Mouse (Mus musculus) large intestine, adult 2 months (tissue): Measurements from ENCODE around the gene Olfr90. TPM values are rescaled to one million over a fixed set of nuclear protein-coding genes. Genes with fewer than 3 reads are reported as not detected.

ENCODE experiments used
- DNase-seq: peaks from one replicate; pipeline ENCODE4 v3.0.0-alpha.2; 2012; ENCODE audit warnings: low read depth, low spot score
- WGBS: fragments of 180-500 bp; shearing (Covaris S2); methylation state at CpG from one replicate; pipeline ENCODE4 v1.1.7; 2018; 5-methylcytosine and 5-hydroxymethylcytosine counted together
- polyA plus RNA-seq: library from polyadenylated mRNA; depleted of rRNA; stranded (reverse); fragments of >200 nt; gene quantifications from 2 replicates; pipeline ENCODE4 v1.2.3, GENCODE M21; 2012

Gene Olfr90
- polyA plus RNA-seq, 1 experiment: not detected

DNA sequence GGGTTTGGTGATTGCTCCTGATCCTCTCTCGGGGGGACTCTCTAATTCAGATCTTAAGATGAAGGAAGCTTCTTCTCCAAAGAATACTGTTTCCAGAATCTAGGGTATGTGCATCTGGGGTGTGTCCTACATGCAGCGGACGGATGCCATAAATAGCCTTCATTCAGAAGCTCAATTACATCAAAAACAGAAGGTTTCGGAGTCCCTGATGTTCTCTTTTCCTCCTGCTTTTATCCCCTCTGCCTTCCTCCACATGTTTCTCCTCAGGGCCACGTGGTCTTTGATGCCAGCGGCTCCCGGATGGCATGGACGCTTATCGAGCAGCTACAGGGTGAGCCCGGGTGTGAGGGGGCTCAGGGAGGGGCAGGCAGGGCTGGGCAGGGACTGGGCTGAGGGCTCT lies 25.2 kb downstream of the Olfr90 start:
- no peak for DNase-seq
- 84% methylated on average over 10 of the region's 10 CpGs for WGBS

DNA sequence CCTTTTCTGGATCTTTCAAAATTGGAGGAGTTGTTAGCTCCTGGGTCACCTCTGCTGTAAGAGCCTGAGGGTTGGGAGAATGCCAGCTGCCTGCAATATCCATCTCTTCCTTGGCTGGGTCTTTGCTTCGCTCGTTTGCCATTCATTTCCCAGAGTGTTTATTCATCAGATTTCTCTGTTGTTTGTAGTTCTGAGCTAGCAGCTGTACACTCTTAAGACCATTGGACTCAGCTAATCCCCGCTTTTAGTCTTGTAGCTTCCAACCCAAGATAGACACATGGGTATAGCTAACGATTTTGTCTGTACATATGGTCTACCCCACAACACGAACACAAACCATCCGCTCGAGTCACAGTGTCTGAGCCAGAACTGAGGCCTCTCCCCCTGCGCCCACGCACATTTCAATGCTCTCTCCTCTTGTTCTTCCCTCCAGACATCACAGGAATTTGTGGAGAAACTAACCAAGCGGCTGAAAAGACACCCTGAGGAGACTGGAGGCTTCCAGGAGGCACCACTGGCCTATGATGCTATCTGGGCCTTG lies 26.1 kb downstream of the Olfr90 start:
- DNase-seq: no peak
- WGBS: 80% methylated on average over 10 of the region's 10 CpGs

DNA sequence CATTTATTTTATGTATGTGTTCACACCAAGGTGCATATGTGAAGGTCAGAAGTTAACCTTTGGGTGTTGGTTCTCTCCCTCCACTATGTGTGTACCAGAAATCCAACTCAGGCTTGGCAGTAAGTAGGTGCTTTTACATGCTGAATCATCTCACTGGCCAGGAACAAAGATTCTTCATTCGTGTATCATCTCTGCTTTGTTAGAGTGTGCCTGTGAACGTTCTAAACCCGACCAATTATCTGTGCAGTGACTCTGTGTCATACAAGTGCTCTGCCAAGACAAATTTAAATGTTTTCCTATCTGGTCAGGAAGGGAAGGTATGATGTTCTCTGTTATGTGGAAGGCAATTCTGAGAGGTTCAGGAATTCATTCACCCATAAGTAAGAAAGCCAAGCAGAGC lies 26.9 kb downstream of the Olfr90 start:
- 74% methylated on average over 3 of the region's 3 CpGs for WGBS
- DNase-seq: no peak

DNA sequence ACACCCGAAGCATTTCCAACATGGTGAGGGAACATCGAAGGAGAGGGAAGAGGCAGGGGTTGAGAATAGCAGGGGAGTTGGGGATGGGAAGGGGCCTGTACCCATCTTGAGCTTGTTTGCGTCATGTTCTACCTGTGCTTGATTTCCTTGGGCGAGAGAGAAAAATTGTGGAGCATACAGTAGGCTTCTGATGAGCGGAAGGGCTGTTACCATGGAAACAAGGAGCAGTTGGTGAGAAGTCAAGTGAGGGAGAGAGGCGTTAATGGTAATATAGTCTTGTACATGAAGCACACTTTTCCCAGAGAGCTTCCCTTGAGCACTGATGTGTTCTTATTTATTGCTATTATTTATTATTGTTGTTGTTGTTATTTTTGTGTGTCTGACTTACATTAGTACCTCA lies 31.3 kb downstream of the Olfr90 start:
- WGBS: 89% methylated on average over 6 of the region's 6 CpGs
- no peak for DNase-seq

DNA sequence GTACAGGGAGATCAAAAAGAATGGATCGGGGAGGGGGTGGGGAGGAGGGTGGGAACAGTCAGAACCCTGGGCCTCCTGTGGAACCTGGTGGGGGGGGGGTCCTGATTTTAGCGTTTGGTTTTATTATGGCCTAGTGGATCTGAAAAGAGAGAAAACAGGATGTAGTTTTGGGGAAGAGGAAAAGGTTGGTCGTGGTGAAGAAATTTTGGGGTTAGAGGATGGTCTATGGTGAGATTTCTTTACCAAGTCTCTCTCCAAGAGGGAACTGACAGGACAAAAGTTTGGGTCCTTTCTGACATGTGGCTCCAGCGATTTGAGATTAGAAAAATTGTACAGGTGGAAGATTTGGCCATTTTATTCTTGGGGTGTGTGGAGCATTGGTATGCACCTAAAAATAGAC lies 36.6 kb downstream of the Olfr90 start:
- no peak for DNase-seq
- 69% methylated on average over 4 of the region's 4 CpGs for WGBS

DNA sequence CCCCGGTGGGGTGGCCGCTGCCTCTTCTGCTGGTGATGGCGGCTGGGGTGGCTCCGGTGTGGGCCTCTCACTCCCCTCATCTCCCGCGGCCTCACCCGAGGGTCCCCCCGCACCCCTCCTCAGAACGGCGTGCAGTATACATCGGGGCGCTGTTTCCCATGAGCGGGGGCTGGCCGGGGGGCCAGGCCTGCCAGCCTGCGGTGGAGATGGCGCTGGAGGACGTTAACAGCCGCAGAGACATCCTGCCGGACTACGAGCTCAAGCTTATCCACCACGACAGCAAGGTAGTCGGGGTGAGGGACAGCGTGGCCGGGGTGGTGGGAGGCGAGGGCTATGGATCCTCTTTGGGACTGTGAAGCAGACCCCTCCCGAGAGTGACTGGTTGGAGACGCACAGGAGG lies 37.4 kb downstream of the Olfr90 start:
- 42% methylated on average over 27 of the region's 27 CpGs for WGBS
- DNase-seq: no peak

DNA sequence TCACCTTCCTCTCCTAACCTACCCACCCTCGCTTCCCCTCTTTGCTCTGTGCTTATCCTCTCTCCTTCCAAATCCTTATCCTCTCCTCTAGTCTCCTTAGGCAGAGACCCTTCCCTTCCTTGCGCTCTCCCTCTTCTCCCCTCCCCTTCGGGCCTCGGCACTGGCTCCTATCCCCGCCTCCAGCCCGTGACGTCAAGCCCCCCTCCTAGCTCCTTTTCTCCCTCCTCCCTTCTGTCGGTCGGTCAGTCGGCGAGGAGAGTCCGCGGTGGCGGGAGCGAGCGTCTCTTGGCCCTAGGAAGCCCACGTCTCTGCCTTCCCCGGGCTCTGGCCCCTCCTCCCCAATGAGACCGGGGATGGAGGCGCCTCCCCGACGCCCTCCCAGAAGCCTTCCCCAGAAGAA lies 37.9 kb downstream of the Olfr90 start:
- 3% methylated on average over 22 of the region's 22 CpGs for WGBS
- no peak for DNase-seq

DNA sequence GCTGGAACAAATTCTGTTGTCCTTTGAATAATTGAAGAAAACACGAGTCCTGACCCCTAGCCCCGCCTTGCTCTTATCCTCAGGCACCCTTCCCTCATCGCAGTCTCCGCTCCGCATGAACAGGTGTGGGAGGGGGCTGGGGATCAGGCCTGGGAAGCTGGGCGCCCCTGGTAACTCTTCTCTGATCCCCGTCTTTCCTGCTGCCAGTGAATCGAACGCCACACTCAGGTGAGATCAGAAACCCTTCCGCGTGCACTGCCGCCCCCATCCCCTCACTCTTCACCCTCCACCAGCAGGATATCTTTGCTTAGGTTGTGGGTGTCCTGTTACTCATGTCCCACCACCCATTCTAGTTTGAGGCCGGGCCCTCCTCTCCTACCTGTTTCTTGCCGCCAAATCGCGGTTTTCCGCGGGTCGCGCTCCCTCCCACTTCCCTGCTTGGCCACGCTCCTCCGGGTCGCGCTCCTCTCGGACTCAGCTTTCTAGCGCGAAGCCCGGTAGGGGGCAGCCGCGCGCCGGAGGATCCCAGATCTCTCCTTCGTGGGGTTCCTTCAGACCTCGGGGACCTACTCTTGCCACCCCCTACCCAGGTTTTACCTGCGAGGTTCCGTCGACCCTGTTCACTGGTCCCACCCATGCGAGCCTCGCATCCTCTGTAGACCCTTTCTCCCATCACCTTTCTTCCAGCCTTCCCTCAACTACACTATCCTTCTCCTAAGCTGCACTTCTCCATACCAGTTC lies 38.6 kb downstream of the Olfr90 start:
- DNase-seq: no peak
- WGBS: 17% methylated on average over 39 of the region's 39 CpGs

DNA sequence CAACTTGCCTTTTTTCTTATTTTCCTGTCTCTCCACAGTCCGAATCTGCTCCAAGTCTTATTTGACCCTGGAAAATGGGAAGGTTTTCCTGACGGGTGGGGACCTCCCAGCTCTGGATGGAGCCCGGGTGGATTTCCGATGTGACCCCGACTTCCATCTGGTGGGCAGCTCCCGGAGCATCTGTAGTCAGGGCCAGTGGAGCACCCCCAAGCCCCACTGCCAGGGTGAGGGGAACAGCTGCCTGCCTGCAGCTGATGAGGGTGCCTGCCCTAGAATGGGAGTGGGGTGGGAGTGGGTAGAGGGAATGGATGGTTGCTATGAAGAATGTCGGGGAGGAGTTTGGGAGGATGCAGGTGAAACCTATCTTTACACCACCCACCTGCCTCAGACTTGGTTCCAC lies 39.9 kb downstream of the Olfr90 start:
- no peak for DNase-seq
- WGBS: 85% methylated on average over 7 of the region's 7 CpGs

DNA sequence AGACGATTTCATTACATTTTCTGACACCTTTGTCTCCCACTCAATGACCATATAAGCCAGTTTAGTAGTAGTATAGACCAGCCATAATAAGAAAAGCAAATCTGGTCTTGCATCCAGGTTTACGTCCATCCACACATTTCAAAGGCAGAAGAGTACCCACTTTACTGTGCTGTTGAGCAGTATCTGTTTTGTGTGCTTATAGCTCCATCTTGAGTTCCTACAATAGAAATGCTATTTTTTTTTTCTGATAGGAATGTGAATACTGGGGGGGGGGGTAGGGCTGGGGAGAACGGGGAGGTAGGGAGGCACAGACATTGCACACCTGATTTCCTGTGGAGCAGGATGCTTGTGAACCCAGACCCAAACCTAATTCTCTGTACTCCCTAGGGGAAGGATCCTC lies 40.3 kb downstream of the Olfr90 start:
- WGBS: 48% methylated on average over 3 of the region's 3 CpGs
- no peak for DNase-seq

DNA sequence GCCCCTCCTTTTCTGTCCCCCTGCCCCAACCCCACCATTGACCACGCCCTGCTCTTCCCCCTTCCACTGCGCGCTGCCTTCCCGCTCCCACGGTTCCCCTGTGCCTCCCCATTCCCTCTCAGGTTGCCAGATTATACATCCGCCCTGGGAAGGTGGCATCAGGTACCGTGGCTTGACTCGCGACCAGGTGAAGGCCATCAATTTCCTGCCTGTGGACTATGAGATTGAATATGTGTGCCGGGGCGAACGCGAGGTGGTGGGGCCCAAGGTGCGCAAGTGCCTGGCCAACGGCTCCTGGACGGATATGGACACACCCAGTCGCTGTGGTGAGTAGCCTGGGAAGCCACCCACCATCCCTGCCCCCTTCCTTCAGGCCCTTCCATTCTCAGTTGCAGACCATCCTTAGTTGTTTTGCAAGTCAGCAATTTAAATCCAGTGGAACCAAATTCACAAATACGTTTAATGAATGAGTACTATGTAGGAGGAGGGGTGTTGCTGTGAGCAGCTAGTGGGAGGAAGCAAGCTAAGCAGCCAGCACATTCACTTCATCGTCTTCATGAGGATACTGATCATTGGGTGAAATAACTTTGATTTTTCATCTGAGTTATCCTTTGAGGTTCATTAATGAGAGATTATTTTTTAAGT lies 40.8 kb downstream of the Olfr90 start:
- no peak for DNase-seq
- 47% methylated on average over 19 of the region's 19 CpGs for WGBS

DNA sequence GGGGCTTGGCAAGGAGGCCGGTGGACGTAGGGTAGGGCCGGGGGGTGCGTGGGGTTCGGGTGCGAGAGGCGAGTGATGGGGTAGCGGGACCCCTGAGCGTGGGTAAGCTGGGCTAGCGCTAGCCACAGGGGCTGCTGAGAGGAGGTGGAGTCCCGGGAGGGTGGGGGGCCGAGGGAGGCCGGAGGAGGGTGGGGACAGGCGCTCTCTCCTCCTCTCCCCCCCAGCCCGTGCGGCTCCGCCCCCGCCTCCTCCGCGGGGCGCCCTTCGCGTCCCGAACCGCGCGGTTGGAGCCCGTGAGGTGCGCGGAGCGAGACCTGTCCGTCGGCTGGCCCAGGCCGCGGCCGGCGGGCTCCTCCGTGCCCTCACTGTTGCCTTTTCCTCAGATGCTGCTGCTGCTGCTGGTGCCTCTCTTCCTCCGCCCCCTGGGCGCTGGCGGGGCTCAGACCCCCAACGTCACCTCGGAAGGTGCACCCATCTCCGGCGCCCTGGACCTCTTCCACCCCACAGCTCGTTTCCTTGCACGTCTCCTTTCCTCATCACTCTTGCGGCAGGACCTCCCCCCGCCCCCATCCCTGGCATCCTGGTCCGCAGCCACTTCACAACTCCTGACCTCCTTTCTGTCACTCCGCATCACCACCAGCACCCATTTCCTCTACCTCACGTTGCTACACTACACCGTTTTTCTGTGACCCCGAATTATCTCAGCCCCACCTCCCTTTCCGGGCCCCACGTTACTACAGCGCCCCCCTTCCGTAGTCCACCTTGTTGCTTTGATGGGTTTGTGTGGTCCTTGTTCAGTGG lies 41.8 kb downstream of the Olfr90 start:
- DNase-seq: no peak
- 2% methylated on average over 41 of the region's 58 CpGs for WGBS

DNA sequence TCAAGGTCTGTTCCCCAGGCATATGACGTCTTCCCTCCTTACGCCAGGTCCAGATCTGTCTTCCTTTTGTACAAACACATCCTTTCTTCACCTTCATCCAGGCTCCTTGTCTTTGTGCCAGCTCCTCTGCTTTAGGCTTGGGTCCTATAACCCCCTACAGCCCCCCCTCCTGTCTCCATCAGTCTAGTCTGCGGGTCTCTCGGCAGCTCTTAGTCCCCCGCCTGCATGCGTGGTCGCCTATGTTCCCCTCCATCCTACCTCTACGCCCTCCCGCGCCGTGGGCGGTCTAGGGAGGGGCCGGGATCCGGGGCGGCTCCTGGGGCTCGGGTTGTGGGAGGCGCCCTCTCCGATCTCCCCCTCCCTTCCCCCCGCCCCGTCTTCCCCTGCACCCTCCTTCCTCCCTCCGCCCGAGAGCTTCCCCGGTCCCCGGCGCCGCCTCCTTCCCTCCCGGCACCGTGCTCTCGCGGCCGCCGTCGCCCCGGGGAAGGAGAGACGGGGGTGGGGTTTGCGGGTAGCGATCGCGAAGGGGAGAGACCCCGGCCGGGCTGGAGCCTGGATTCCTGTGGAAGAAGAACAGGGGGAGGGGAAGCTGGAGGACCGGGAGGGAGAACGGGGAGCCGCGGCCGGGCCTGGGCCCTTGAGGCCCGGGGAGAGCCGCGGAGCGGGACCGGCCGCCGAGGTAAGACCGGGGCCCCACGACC lies 42.5 kb downstream of the Olfr90 start, which contains the start of gene Gabbr1:
Gabbr1 (plus strand) TSS at position 356 of the 701 bp plus-strand sequence.
- DNase-seq: no peak
- 2% methylated on average over 54 of the region's 55 CpGs for WGBS

DNA sequence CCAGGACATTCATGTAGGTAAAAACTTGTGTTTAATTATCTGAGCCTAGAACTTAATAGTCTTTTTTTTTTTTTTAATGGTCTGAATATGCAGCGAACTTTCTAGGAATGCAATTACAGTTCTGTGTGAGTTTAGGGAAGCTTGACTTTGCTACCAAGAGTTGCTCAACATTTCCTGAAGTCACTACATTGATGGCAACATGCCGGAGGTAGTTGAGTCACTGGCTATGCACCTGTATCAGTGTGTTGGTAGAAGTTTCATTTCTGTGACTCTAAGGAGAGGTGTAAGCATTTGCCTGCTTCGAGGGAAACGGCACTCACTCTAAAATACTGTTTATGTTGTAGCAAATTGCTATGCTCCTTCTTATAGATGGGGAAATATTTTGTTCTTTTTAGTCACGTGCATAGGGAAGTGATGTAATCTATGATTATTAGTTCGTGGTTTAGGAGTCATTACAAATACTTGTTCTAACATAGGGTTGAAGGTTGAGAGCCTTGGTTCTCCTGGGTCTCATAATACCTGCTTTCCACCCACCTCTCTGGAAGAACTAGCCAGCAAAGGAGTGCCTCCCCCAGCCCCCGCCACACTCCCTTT lies 43.6 kb downstream of the Olfr90 start:
- 44% methylated on average over 7 of the region's 7 CpGs for WGBS
- no peak for DNase-seq

DNA sequence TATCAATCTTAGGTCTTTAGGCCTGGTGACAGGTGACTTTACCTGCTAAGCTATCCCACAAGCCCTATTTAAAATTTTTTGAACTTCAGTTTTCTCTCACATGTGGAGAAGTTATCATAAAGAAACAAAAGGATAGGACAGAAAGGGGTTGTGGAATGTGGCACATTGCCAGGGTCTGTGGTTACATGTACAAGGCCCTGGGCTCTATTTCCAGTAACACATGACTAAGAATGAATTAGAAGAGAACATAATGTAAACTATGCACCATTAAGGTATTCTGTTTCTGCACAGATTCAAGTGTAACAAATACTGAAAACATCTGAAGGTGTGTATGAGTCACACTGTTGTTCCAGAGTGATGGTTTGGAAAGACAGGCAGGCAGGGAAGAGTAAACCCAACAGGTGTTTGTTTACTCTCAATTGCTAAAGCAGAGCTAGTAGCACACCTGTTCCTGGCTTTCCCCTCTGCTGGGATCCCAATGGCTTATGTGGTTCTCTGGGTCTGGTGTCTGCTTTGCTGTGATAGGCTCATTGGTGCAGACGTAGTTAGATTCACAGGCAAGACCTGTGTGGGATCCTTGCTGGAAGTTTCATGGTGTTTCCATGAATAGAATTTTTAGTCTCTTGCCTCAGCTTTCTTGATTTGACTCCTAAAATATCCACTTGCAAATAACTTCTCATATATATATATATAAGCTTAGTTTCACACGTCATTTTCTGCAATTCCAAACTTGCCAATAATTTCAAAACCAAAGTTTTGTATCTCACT lies 49.0 kb downstream of the Olfr90 start:
- 81% methylated on average over 2 of the region's 2 CpGs for WGBS

More for the DNA sequence above, 49.0 kb downstream of the Olfr90 start:
- DNase-seq: no peak
